Mouse (Mus musculus): Measurements from ENCODE around the gene Tspan1. TPM values are rescaled to one million over a fixed set of nuclear protein-coding genes. Genes with fewer than 3 reads are reported as not detected.

The Tspan1 gene
- polyA plus RNA-seq (2014; fragmentation: Nextera tagmentation; extraction: Ambion mirVana): 0.21 TPM in 2 replicates

DNA sequence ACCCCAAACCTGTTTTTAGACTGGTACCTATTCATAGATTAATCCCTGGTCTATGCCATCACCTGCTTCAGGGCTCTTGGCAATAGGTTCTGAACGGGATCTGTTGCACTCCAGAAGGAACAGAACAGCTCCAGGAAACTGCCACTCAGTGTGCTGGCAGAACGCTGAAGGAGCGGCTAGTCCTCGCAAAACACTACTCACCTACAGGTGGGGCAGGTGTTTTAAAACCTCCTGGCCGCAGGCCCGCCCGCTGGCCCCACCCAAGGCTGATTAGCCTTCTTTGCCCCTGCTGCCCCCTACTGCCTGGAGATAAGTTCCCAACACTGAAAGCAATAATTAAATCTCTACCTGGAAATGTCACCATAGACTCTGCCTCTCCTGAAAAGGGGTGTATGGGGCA is at the start of gene Tspan1:
TSS of gene Tspan1 (minus strand) at position 198 of the 400 bp plus-strand sequence.
- 30% methylated on average over 7 of the region's 7 CpGs for WGBS
- no peak within 1 kb of the TSS for H3K4me2 ChIP-seq (replicated peaks)
- ATAC-seq (ENCODE audit: low FRiP score) (no peak), DNase-seq (ENCODE audit: low spot score) (no peak)
- no peaks in the 10 kb centered on the region for H3K9me3 ChIP-seq (ENCODE audit: control insufficient read depth, low read length)
- no peaks in the 10 kb centered on the region for H3K27me3 ChIP-seq (ENCODE audit: control insufficient read depth, insufficient read depth, low read length)
- H3K9ac ChIP-seq: no peak within 1 kb of the TSS
- no peaks in the 10 kb centered on the region for H3K4me1 ChIP-seq (replicated peaks; ENCODE audit: control insufficient read depth, insufficient read depth, low read length)
- no peak within 1 kb of the TSS for H3K4me3 ChIP-seq (replicated peaks; ENCODE audit: low read length)
- no peak within 1 kb of the TSS for H3K27ac ChIP-seq
- no peaks in the 10 kb centered on the region for H3K36me3 ChIP-seq (replicated peaks; ENCODE audit: control insufficient read depth, insufficient read depth)

GRCm38 (mm10) chr4:116217046-116217445 is 49.6 kb upstream of the Tspan1 start:
- 78% methylated on average over 2 of the region's 2 CpGs for WGBS

DNA sequence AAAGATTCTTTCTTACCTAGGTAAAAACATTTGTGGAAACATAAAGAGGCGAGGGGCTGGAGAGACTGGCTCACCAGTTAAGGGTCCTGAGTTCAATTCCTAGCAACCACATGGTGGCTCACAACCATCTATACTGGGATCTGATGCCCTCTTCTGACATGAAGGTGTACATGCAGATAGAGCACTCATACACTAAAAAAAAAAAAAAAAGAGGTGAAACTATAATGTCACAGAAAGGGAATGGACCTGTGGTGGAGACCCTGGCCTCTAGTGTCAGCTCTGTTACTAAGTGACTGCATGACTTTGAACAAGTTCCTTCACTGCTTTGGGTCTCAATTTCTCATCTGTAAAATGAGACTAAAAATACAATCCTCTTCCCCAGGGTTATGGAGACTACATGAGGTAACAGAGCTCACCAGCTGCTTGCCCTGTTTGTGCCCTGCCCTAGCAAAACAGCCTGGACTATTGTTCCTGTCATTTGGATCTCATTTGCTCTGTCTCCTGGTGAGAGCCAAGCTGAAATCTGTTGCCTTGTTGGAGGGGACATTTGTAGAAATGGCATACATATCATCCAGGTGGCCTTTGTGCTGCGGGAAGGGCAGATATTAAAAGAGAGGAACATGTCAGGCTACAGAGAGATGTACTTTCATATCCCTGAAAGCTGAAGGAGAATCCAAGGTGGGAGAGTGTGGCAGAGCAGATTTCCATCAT is 48.6 kb upstream of the Tspan1 start:
- 0 out of 2 replicates have a peak, but pooled peaks cover 4% of the 10 kb centered on the region for H3K4me1 ChIP-seq (replicated peaks; ENCODE audit: control insufficient read depth, insufficient read depth, low read length)
- no peak overlapping the region for H3K4me3 ChIP-seq (replicated peaks; ENCODE audit: low read length)
- no peaks in the 10 kb centered on the region for H3K36me3 ChIP-seq (replicated peaks; ENCODE audit: control insufficient read depth, insufficient read depth)
- no peaks in the 10 kb centered on the region for H3K9me3 ChIP-seq (ENCODE audit: control insufficient read depth, low read length)
- ATAC-seq (ENCODE audit: low FRiP score) (no peak), DNase-seq (ENCODE audit: low spot score) (no peak)
- H3K4me2 ChIP-seq (replicated peaks): no peak overlapping the region
- no peak overlapping the region for H3K9ac ChIP-seq
- 88% methylated on average over 2 of the region's 2 CpGs for WGBS
- H3K27me3 ChIP-seq (ENCODE audit: control insufficient read depth, insufficient read depth, low read length): no peaks in the 10 kb centered on the region
- no peak overlapping the region for H3K27ac ChIP-seq

More at GRCm38 (mm10) chr4:116217046-116217445, 49.6 kb upstream of the Tspan1 start:
- ATAC-seq (ENCODE audit: low FRiP score): no peak
- Histone ChIP-seq H3K9me3 (ENCODE audit: control insufficient read depth, low read length) (no peaks in the 10 kb centered on the region), H3K27me3 (ENCODE audit: control insufficient read depth, insufficient read depth, low read length) (no peaks in the 10 kb centered on the region), H3K4me3 (replicated peaks; ENCODE audit: low read length) (no peak overlapping the region), H3K4me1 (replicated peaks; ENCODE audit: control insufficient read depth, insufficient read depth, low read length) (0 out of 2 replicates have a peak, but pooled peaks cover 4% of the 10 kb centered on the region), H3K27ac (no peak overlapping the region), H3K36me3 (replicated peaks; ENCODE audit: control insufficient read depth, insufficient read depth) (no peaks in the 10 kb centered on the region), H3K9ac (no peak overlapping the region), H3K4me2 (replicated peaks) (no peak overlapping the region)
- DNase-seq (ENCODE audit: low spot score): no peak

DNA sequence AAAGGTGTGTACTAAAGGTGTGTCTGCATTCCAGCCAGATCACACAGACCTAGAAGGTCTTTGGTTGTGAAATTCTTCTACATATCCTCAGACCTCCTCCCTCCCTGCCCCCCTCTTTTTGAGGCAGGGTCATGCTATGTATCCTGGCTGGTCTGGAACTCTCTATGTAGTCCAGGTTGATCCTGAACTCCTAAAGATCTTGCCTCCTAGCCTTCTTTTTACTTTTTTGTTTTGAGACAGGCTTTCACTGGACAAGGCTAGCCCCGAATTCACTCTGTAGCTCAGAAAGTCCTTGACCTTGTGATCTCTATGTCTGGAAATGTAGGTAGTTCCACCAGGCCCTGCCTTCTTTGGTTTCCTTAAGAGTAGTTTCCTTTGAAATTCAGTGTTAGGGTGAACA is 41.5 kb upstream of the Tspan1 start:
- Histone ChIP-seq H3K36me3 (replicated peaks; ENCODE audit: control insufficient read depth, insufficient read depth) (no peaks in the 10 kb centered on the region), H3K27me3 (ENCODE audit: control insufficient read depth, insufficient read depth, low read length) (no peaks in the 10 kb centered on the region), H3K4me3 (replicated peaks; ENCODE audit: low read length) (no peak overlapping the region), H3K9ac (no peak overlapping the region), H3K4me1 (replicated peaks; ENCODE audit: control insufficient read depth, insufficient read depth, low read length) (no peaks in the 10 kb centered on the region), H3K9me3 (ENCODE audit: control insufficient read depth, low read length) (no peaks in the 10 kb centered on the region), H3K27ac (no peak overlapping the region), H3K4me2 (replicated peaks) (no peak overlapping the region)
- DNase-seq (ENCODE audit: low spot score) (no peak), ATAC-seq (ENCODE audit: low FRiP score) (no peak)
- 85% methylated on average over 1 of the region's 1 CpGs for WGBS

GRCm38 (mm10) chr4:116206531-116206930 is 39.1 kb upstream of the Tspan1 start:
- Histone ChIP-seq H3K27me3 (ENCODE audit: control insufficient read depth, insufficient read depth, low read length) (no peaks in the 10 kb centered on the region), H3K9ac (no peak overlapping the region), H3K4me1 (replicated peaks; ENCODE audit: control insufficient read depth, insufficient read depth, low read length) (no peaks in the 10 kb centered on the region), H3K36me3 (replicated peaks; ENCODE audit: control insufficient read depth, insufficient read depth) (no peaks in the 10 kb centered on the region), H3K4me2 (replicated peaks) (no peak overlapping the region), H3K4me3 (replicated peaks; ENCODE audit: low read length) (no peak overlapping the region), H3K27ac (no peak overlapping the region), H3K9me3 (ENCODE audit: control insufficient read depth, low read length) (no peaks in the 10 kb centered on the region)
- WGBS: 85% methylated on average over 4 of the region's 4 CpGs
- ATAC-seq (ENCODE audit: low FRiP score): no peak
- DNase-seq (ENCODE audit: low spot score): no peak

DNA sequence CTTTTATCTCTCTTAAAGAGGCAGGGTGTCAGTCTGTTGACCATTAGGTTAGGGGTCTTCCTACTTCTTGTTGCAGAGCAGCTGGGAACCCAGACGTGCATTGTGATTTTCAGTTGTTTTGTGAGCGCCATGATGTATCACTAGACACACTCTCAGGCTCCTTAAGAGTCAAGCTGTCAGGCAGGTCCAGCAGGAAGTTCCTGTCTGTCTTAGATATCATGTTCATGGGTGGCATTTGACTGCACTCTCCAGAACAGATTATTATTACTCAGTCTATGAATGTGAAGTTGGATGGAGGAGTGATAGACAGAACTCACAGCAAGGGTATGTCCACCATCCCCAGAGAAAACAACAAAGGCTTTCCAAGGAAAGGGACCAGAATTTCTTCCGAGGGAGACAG is 37.0 kb upstream of the Tspan1 start:
- no peak for DNase-seq (ENCODE audit: low spot score)
- H3K9me3 ChIP-seq (ENCODE audit: control insufficient read depth, low read length): no peaks in the 10 kb centered on the region
- WGBS: 71% methylated on average over 3 of the region's 3 CpGs
- no peaks in the 10 kb centered on the region for H3K36me3 ChIP-seq (replicated peaks; ENCODE audit: control insufficient read depth, insufficient read depth)
- no peaks in the 10 kb centered on the region for H3K27me3 ChIP-seq (ENCODE audit: control insufficient read depth, insufficient read depth, low read length)
- H3K4me1 ChIP-seq (replicated peaks; ENCODE audit: control insufficient read depth, insufficient read depth, low read length): no peaks in the 10 kb centered on the region
- no peak for ATAC-seq (ENCODE audit: low FRiP score)
- H3K27ac ChIP-seq: no peak overlapping the region
- H3K9ac ChIP-seq: no peak overlapping the region
- H3K4me3 ChIP-seq (replicated peaks; ENCODE audit: low read length): no peak overlapping the region
- H3K4me2 ChIP-seq (replicated peaks): no peak overlapping the region

GRCm38 (mm10) chr4:116198422-116198821 is 31.0 kb upstream of the Tspan1 start:
- Histone ChIP-seq H3K4me2 (replicated peaks) (no peak overlapping the region), H3K27ac (no peak overlapping the region), H3K9ac (no peak overlapping the region), H3K36me3 (replicated peaks; ENCODE audit: control insufficient read depth, insufficient read depth) (no peaks in the 10 kb centered on the region), H3K4me1 (replicated peaks; ENCODE audit: control insufficient read depth, insufficient read depth, low read length) (no peaks in the 10 kb centered on the region), H3K27me3 (ENCODE audit: control insufficient read depth, insufficient read depth, low read length) (no peaks in the 10 kb centered on the region), H3K9me3 (ENCODE audit: control insufficient read depth, low read length) (no peaks in the 10 kb centered on the region), H3K4me3 (replicated peaks; ENCODE audit: low read length) (no peak overlapping the region)
- ATAC-seq (ENCODE audit: low FRiP score): no peak
- whole genome bisulfite sequencing: 78% methylated on average over 2 of the region's 2 CpGs
- DNase-seq (ENCODE audit: low spot score): no peak

DNA sequence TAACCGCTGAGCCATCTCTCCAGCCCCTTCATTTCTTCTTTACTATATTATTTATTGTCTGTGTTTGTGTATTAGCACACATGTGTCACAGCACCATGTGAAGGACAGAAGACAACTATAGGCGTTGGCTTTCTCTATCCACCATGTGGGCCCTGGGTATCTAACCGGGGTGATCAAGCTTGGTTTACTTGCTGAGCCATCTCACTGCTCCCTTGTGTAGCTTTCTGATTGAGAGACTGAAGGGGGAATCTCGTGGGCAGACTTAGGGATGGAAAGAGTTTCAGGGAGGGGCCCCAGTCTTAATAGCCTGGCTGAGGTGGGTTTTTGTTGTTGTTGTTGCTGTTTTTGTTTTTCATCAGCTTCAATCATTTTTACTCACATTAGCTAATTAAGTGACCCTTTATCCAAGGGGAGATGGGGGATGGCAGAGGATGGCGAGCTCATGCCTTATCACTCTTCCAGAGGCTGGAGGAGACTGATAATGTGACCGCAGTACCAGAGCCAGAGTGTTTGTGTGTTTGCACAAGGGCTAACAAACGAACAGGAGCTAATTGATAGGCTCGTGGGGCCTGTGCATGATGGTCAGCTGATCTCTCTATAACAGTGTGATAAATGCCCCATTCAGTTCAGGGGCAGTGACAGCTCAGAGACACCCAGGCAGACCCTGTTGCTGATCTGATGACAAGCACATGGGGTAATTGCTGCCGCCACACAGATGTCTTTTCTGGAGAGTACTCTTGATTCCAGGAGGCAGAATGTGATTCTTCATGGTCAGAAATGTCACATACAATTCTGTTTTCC is 26.4 kb upstream of the Tspan1 start:
- DNase-seq (ENCODE audit: low spot score): no peak
- H3K9ac ChIP-seq: no peak overlapping the region
- 69% methylated on average over 9 of the region's 9 CpGs for WGBS
- H3K4me3 ChIP-seq (replicated peaks; ENCODE audit: low read length): no peak overlapping the region
- no peaks in the 10 kb centered on the region for H3K36me3 ChIP-seq (replicated peaks; ENCODE audit: control insufficient read depth, insufficient read depth)
- no peak for ATAC-seq (ENCODE audit: low FRiP score)
- H3K4me1 ChIP-seq (replicated peaks; ENCODE audit: control insufficient read depth, insufficient read depth, low read length): no peaks in the 10 kb centered on the region
- H3K27me3 ChIP-seq (ENCODE audit: control insufficient read depth, insufficient read depth, low read length): no peaks in the 10 kb centered on the region
- no peak overlapping the region for H3K4me2 ChIP-seq (replicated peaks)
- H3K9me3 ChIP-seq (ENCODE audit: control insufficient read depth, low read length): no peaks in the 10 kb centered on the region
- H3K27ac ChIP-seq: no peak overlapping the region

GRCm38 (mm10) chr4:116192286-116192835 is 25.0 kb upstream of the Tspan1 start:
- no peaks in the 10 kb centered on the region for H3K27me3 ChIP-seq (ENCODE audit: control insufficient read depth, insufficient read depth, low read length)
- 66% methylated on average over 4 of the region's 4 CpGs for WGBS
- no peaks in the 10 kb centered on the region for H3K4me1 ChIP-seq (replicated peaks; ENCODE audit: control insufficient read depth, insufficient read depth, low read length)
- no peak overlapping the region for H3K9ac ChIP-seq
- H3K9me3 ChIP-seq (ENCODE audit: control insufficient read depth, low read length): no peaks in the 10 kb centered on the region
- H3K36me3 ChIP-seq (replicated peaks; ENCODE audit: control insufficient read depth, insufficient read depth): no peaks in the 10 kb centered on the region
- no peak overlapping the region for H3K27ac ChIP-seq
- ATAC-seq (ENCODE audit: low FRiP score) (no peak), DNase-seq (ENCODE audit: low spot score) (no peak)
- no peak overlapping the region for H3K4me2 ChIP-seq (replicated peaks)
- H3K4me3 ChIP-seq (replicated peaks; ENCODE audit: low read length): no peak overlapping the region

Data from hindbrain, embryonic 14.5 days (tissue).